Mouse (Mus musculus) stomach, embryonic 14.5 days (tissue): Measurements from ENCODE around the gene Trpc7. TPM values are rescaled to one million over a fixed set of nuclear protein-coding genes. Genes with fewer than 3 reads are reported as not detected.

Experiments
- ATAC-seq: fragments of 200-750 bp; cut with Nextera tagmentation; 2 replicates; pipeline ENCODE4 v1.8.0; 2017; ENCODE audit warnings: low read depth, moderate TSS enrichment; ENCODE audit not compliant: insufficient number of reproducible peaks, insufficient read depth, low FRiP score
- H3K27ac ChIP-seq: fragments of 300-500 bp; sonication (generic); 2 replicates; pipeline ENCODE4 v1.5.1; 2014; ENCODE audit warnings: mild to moderate bottlenecking, low read length, moderate library complexity, mixed read lengths
- H3K27me3 ChIP-seq: fragments of 300-500 bp; sonication (generic); 2 replicates; pipeline ENCODE4 v1.6.1; 2014; ENCODE audit warnings: low read length, control low read depth, mixed read lengths; ENCODE audit not compliant: control insufficient read depth, insufficient read depth
- H3K36me3 ChIP-seq: fragments of 300-500 bp; sonication (generic); 2 replicates; pipeline ENCODE4 v1.6.1; 2014; ENCODE audit warnings: mild to moderate bottlenecking, control low read depth, low read length, moderate library complexity, mixed read lengths; ENCODE audit not compliant: control insufficient read depth, insufficient read depth
- H3K4me1 ChIP-seq: fragments of 300-500 bp; sonication (generic); 2 replicates; pipeline ENCODE4 v1.6.1; 2014; ENCODE audit warnings: low read length, control low read depth, mixed read lengths; ENCODE audit not compliant: control insufficient read depth, insufficient read depth
- H3K4me2 ChIP-seq: fragments of 300-500 bp; sonication (generic); replicated peaks from 2 replicates; pipeline ENCODE4 v1.6.1; 2014; ENCODE audit warnings: low read depth, low read length, control low read depth
- H3K4me3 ChIP-seq: fragments of 300-500 bp; sonication (generic); 2 replicates; pipeline ENCODE4 v1.5.1; 2014; ENCODE audit warnings: low read depth, low read length, control low read depth
- H3K9ac ChIP-seq: fragments of 300-500 bp; sonication (generic); replicated peaks from 2 replicates; pipeline ENCODE4 v1.6.1; 2014; ENCODE audit warnings: low read depth, mild to moderate bottlenecking, control low read depth, low read length, moderate library complexity, mixed read lengths
- H3K9me3 ChIP-seq: fragments of 300-500 bp; sonication (generic); 2 replicates; pipeline ENCODE4 v1.6.1; 2016; ENCODE audit warnings: low read depth, low read length, control low read depth; ENCODE audit not compliant: control insufficient read depth
- WGBS: fragments of 180-500 bp; shearing (Covaris S2); extraction: QIAGEN DNeasy Blood & Tissue Kit; methylation state at CpG from one replicate; pipeline ENCODE4 v1.1.7; 2014; 5-methylcytosine and 5-hydroxymethylcytosine counted together
- polyA plus RNA-seq: library from polyadenylated mRNA; unstranded; fragments of >200 nt; fragmentation: Nextera tagmentation; extraction: Ambion mirVana; gene quantifications from 2 replicates; pipeline ENCODE4 v1.2.1, GENCODE M21; 2014

Trpc7 gene
- polyA plus RNA-seq, 1 experiment from 2014 or later, result not detected

DNA sequence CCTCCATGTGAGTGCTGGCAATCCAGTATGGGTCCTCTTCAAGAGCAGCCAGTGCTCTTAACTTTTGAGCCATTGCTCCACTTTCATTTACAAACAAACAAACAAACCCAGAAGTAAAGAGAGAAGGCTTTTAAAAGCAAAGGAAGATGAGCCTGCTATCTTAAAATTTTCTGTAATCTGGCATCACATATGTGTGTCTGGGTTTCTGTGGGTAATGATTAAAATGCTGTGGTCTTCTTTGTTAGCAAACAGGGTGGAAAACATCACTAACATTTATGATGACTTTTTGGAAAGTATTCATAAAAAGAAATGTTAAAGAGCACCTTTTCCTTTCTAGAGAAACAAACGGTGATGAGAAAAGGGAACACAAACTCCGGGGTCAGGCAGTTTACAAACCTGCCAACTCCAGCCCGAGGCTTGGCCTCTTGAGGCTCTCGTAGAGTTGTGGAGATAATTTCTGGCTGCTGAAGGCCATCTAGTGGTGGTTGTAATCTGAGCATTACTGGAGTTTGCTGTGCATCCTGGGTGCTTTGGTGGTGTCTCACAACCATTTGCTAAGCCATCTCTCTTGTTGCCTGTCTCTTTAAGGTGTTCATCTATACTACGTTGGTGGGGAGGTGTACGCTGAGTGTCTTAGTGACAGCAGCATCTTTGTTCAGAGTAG lies 160.4 kb downstream of the Trpc7 start:
- H3K4me3 ChIP-seq, result no peak overlapping the region
- H3K9ac ChIP-seq, result no peak overlapping the region
- H3K9me3 ChIP-seq, result no peaks in the 10 kb centered on the region
- peaks cover 78% of the 10 kb centered on the region for H3K36me3 ChIP-seq
- no peak for ATAC-seq
- WGBS, result 44% methylated on average over 6 of the region's 6 CpGs
- no peaks in the 10 kb centered on the region for H3K4me1 ChIP-seq
- no peak overlapping the region for H3K4me2 ChIP-seq
- H3K27me3 ChIP-seq, result no peaks in the 10 kb centered on the region
- no peak overlapping the region for H3K27ac ChIP-seq

DNA sequence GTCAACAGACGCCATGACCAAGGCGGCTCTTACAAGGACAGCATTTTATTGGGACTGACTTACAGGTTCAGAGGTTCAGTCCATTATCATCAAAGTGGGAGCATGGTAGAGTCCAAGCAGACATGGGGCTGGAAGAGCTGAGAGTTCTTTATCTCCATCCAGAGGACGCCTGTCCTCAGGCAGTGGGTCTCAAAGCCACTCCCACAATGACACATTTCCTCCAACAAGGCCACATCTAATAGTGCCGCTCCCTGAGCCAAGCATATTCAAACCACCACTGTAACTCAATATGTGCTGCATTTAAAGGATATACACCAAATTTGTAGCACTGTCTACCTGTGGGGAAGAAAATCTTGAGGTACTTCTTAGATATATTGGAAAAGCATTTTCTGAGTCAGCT lies 161.2 kb downstream of the Trpc7 start:
- no peak for ATAC-seq
- Histone ChIP-seq H3K4me2 (no peak overlapping the region), H3K27ac (no peak overlapping the region), H3K27me3 (no peaks in the 10 kb centered on the region), H3K36me3 (peaks cover 78% of the 10 kb centered on the region), H3K4me1 (no peaks in the 10 kb centered on the region), H3K9me3 (no peaks in the 10 kb centered on the region), H3K4me3 (no peak overlapping the region), H3K9ac (no peak overlapping the region)
- 85% methylated on average over 4 of the region's 4 CpGs for WGBS

DNA sequence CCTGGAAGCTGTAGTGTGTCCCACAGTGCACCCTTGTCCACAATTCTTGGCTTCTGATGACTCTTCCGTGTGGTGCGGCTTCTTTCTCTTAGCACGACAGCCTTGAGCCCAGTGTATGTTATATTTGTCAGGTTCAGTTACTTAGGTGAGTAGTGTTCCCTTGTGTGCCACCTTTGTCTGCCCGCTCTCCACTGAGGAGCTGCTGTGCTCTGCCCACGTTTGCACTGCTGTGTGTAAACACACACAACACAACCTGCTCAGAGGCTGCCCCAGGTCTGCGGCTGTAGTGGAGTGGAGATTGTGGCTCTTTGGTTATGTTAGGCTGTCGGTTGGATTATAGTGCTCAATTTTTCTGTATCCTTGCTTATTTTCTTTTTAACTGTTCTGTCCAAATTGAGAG lies 166.7 kb downstream of the Trpc7 start:
- H3K4me2 ChIP-seq, result no peak overlapping the region
- WGBS, result 95% methylated on average over 7 of the region's 7 CpGs
- H3K27ac ChIP-seq, result no peak overlapping the region
- H3K4me3 ChIP-seq, result no peak overlapping the region
- H3K9me3 ChIP-seq, result no peaks in the 10 kb centered on the region
- no peak overlapping the region for H3K9ac ChIP-seq
- H3K36me3 ChIP-seq, result peaks cover 84% of the 10 kb centered on the region
- no peaks in the 10 kb centered on the region for H3K27me3 ChIP-seq
- no peak for ATAC-seq
- H3K4me1 ChIP-seq, result no peaks in the 10 kb centered on the region

DNA sequence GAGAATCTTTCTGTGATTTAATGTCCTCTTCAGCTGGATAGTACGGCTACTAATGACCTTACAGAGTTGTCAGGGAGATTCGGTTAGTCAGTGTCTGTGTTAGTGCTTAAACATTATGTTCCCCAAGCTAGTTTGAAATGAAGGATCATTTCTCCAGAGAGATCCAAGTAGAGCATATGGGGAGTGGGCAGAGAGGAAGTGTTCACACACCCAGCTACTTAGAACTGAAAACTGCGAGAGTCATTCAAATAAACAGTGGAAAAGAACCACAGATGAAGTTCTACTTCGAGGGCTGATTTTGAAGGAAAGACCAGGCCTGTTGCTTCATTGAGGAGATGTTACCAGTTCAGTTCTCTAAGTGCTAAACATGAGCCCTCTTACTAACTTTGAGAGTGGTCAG lies 169.2 kb downstream of the Trpc7 start:
- H3K4me2 ChIP-seq, result no peak overlapping the region
- H3K9me3 ChIP-seq, result no peaks in the 10 kb centered on the region
- 72% methylated on average over 4 of the region's 4 CpGs for WGBS
- no peak for ATAC-seq
- no peaks in the 10 kb centered on the region for H3K27me3 ChIP-seq
- H3K36me3 ChIP-seq, result peaks cover 71% of the 10 kb centered on the region
- H3K9ac ChIP-seq, result no peak overlapping the region
- no peaks in the 10 kb centered on the region for H3K4me1 ChIP-seq
- no peak overlapping the region for H3K27ac ChIP-seq
- no peak overlapping the region for H3K4me3 ChIP-seq

Other genes with a start within 250 kb of the Trpc7 start
- 51.1 and 52.7 TPM in 2 replicates for gene Smad5, start 193.0 kb downstream of the Trpc7 start, polyA plus RNA-seq
- gene Gm45623, start 142.2 kb downstream of the Trpc7 start, polyA plus RNA-seq, result 4.5 and 5.0 TPM in 2 replicates